Mouse (Mus musculus): ENCODE data around the gene 4930451I11Rik.
A peak's percentile ranks its signal among the peaks of the same experiment; 100 is the strongest.

The 4930451I11Rik gene

GRCm38 (mm10) chr7:126799468-126800268, 31.8 kb downstream of the 4930451I11Rik start:
- DNase-seq (ENCODE audit: low spot score in 2 of 2) = peak in 1 of 2 experiments; percentile 89

- DNase-seq (ENCODE audit: low spot score in 2 of 2) = peak; percentile 96 to 98
Observed at GRCm38 (mm10) chr7:126799050-126799467, 32.4 kb downstream of the 4930451I11Rik start.

GRCm38 (mm10) chr7:126798127-126799049, 33.1 kb downstream of the 4930451I11Rik start:
- DNase-seq (ENCODE audit: low spot score in 2 of 2) = no peak

GRCm38 (mm10) chr7:126797411-126798126, 33.9 kb downstream of the 4930451I11Rik start, which contains the start of gene Fam57b:
TSS of gene Fam57b (plus strand) at chr7:126797668.
- no peak for DNase-seq (ENCODE audit: low spot score in 2 of 2)

GRCm38 (mm10) chr7:126796350-126796932, 35.0 kb downstream of the 4930451I11Rik start:
- DNase-seq (ENCODE audit: low spot score in 2 of 2) = peak in 1 of 2 experiments; percentile 72

- no peak for DNase-seq (ENCODE audit: low spot score in 2 of 2)
Observed at GRCm38 (mm10) chr7:126795387-126796317, 35.8 kb downstream of the 4930451I11Rik start.

GRCm38 (mm10) chr7:126794271-126794605, 37.2 kb downstream of the 4930451I11Rik start:
- DNase-seq (ENCODE audit: low spot score in 2 of 2) = no peak

- DNase-seq (ENCODE audit: low spot score in 2 of 2) = no peak
Observed at GRCm38 (mm10) chr7:126793456-126794270, 37.8 kb downstream of the 4930451I11Rik start.

- DNase-seq (ENCODE audit: low spot score in 2 of 2) = no peak
Observed at GRCm38 (mm10) chr7:126792721-126793443, 38.6 kb downstream of the 4930451I11Rik start.

- peak; percentile 87 to 96 for DNase-seq (ENCODE audit: low spot score in 2 of 2)
Observed at GRCm38 (mm10) chr7:126791851-126792720, 39.4 kb downstream of the 4930451I11Rik start, which contains the start of gene Ppp4c. TSS of gene Ppp4c (minus strand) at chr7:126792496.

- DNase-seq (ENCODE audit: low spot score in 2 of 2) = no peak
Observed at GRCm38 (mm10) chr7:126789141-126789540, 42.3 kb downstream of the 4930451I11Rik start.

- no peak for DNase-seq (ENCODE audit: low spot score in 2 of 2)
Observed at GRCm38 (mm10) chr7:126786142-126786541, 45.3 kb downstream of the 4930451I11Rik start.

- no peak for DNase-seq (ENCODE audit: low spot score in 2 of 2)
Observed at GRCm38 (mm10) chr7:126785056-126785455, 46.4 kb downstream of the 4930451I11Rik start.

- DNase-seq (ENCODE audit: low spot score in 2 of 2) = no peak
Observed at GRCm38 (mm10) chr7:126784469-126784868, 47.0 kb downstream of the 4930451I11Rik start.

- DNase-seq (ENCODE audit: low spot score in 2 of 2) = no peak
Observed at GRCm38 (mm10) chr7:126782693-126783092, 48.7 kb downstream of the 4930451I11Rik start.

GRCm38 (mm10) chr7:126781661-126782370, 49.6 kb downstream of the 4930451I11Rik start:
- DNase-seq (ENCODE audit: low spot score in 2 of 2) = no peak

All from left cerebral cortex, adult 9 months (tissue).